In the genomic region with DNA sequence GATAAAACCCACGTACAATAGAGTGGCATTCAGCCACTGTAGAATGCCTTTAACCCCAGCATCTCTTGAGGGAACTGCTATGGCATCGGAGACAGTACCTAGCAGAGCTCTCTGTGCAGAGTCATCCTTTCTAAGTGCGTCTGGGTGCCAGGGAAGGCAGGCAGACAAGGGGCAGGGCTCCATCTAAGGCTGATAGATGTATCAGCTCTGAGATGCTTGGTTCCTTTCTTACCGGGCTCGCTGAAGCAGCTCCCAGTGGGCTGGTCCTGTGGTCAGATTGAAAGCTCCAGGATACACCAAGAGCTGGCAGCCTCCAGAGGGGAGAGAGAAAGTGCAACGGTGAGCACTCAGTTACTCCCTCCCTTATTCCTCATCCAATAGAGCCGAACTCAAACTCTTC, we compare ENCODE assay signal across 18 mouse cellular contexts. TPM values are rescaled to one million over a fixed set of nuclear protein-coding genes. Genes with fewer than 3 reads are reported as not detected.
DNase-seq lines count a peak whose midpoint lies in the region; ATAC-seq and TF ChIP-seq lines count a peak whose summit lies in the region.
"Had no signal": no experiment of that assay in that cellular context is flagged by ENCODE, and none has a peak within 500 bp of the region (broad histone marks: within the 10 kb centered on the region; RNA-seq: fewer than 3 reads in every experiment).

No protein-coding gene starts in this region.

- 39% methylated on average over 7 of the region's 7 CpGs for WGBS in kidney, adult 2 months
- WGBS in lung, adult 2 months, result 43% methylated on average over 7 of the region's 7 CpGs

- peak; percentile 23; the same call in 1 of the 2 replicates for ATAC-seq in frontal cortex, adult (ENCODE audit: low TSS enrichment)
- ATAC-seq in megakaryocyte-erythroid progenitor cell, adult 5-6 weeks (replicated peaks; ENCODE audit: low FRiP score, low TSS enrichment, poor library complexity, severe bottlenecking), result 0 out of 2 replicates have a peak, but pooled peaks have one; percentile 25
- ATAC-seq: CD4-positive, CD25-positive, alpha-beta regulatory T cell, adult 4 months; forebrain, embryonic 13.5 days; forebrain, postnatal 0 days had no signal

- H3K27me3 ChIP-seq in kidney, adult 2 months (replicated peaks; ENCODE audit: control insufficient read depth, insufficient read depth, low read length), result no peaks in the 10 kb centered on the region
- H3K27me3 ChIP-seq: forebrain, embryonic 13.5 days had no signal

- no peak for TF ChIP-seq POLR2A in kidney, adult 2 months (IDR thresholded peaks at IDR 0.05; ENCODE audit: low read depth, low read length)
- TF ChIP-seq POLR2A in lung, adult 2 months (IDR thresholded peaks at IDR 0.05; ENCODE audit: borderline replicate concordance, extremely low read depth, low read depth, low read length), result no peak

- TF ChIP-seq CTCF in kidney, adult 2 months (conservative IDR thresholded peaks at IDR 0.05; ENCODE audit: insufficient read depth, insufficient read length, low read depth, low read length), result no peak
- no peak for TF ChIP-seq CTCF in lung, adult 2 months (IDR thresholded peaks at IDR 0.05; ENCODE audit: insufficient read depth, low read length)

- peaks cover 22% of the 10 kb centered on the region for H3K36me3 ChIP-seq in kidney, adult 2 months (ENCODE audit: control insufficient read depth, insufficient read depth, low read length)

- H3K4me3 ChIP-seq in kidney, adult 2 months (ENCODE audit: insufficient read depth, low read depth, low read length), result no peak overlapping the region
- no peak overlapping the region for H3K4me3 ChIP-seq in lung, adult 2 months (replicated peaks; ENCODE audit: extremely low read depth, low read depth, low read length)
- H3K4me3 ChIP-seq: embryonic facial prominence, embryonic 10.5 days; forebrain, embryonic 13.5 days had no signal

- peak overlapping the region; percentile 43; the same call in 1 of the 2 replicates for H3K27ac ChIP-seq in kidney, adult 2 months (ENCODE audit: insufficient read depth, low read depth, low read length)
- H3K27ac ChIP-seq: embryonic facial prominence, embryonic 10.5 days; forebrain, embryonic 13.5 days had no signal

- no peak for DNase-seq in frontal cortex, postnatal 10 days (ENCODE audit: low spot score in 2 of 2)
- DNase-seq in kidney, adult 2 months, result no peak
- DNase-seq in kidney, adult 18-20 months, result no peak
- peak; percentile 36 for DNase-seq in lung, postnatal 25 days (ENCODE audit: low spot score)
- no peak for DNase-seq in lung, adult 2 months
- DNase-seq: adrenal gland, adult 8-10 months; adrenal gland, postnatal 36 days; B cell, adult 2 months; cerebellum, adult 2 months; cerebellum, postnatal 10 days; forebrain, postnatal 0 days; gastrocnemius, postnatal 36 days; heart, adult 18-20 months had no signal

- H3K4me1 ChIP-seq in kidney, adult 2 months (ENCODE audit: control insufficient read depth, insufficient read depth, low read length), result peaks cover 17% of the 10 kb centered on the region
- peaks cover 6% of the 10 kb centered on the region for H3K4me1 ChIP-seq in lung, adult 2 months (ENCODE audit: control insufficient read depth, insufficient read depth, low read length)
- H3K4me1 ChIP-seq: embryonic facial prominence, embryonic 10.5 days; forebrain, embryonic 13.5 days had no signal

RNA-seq across cellular contexts. Expression of a gene that starts 7.3 kb away (rescaled TPM):
- 75.3 and 83.7 TPM in 2 replicates for polyA plus RNA-seq in kidney, adult 2 months (2012; rRNA removed)
- polyA plus RNA-seq in lung, adult 2 months (2012; rRNA removed), result 7.9 and 13.1 TPM in 2 replicates
- 35.5 and 43.3 TPM in 2 replicates for total RNA-seq in megakaryocyte-erythroid progenitor cell, adult 5-6 weeks (2014; fragmentation: Nextera tagmentation)
- total RNA-seq in megakaryocyte-erythroid progenitor cell, adult 5-6 weeks (2017), result 37.1 and 44.1 TPM in 2 replicates

RNA-seq across cellular contexts. Expression of a gene that starts 38.3 kb away (rescaled TPM):
- polyA plus RNA-seq in kidney, adult 2 months (2012; rRNA removed), result 10.6 and 12.5 TPM in 2 replicates
- 7.6 and 8.3 TPM in 2 replicates for polyA plus RNA-seq in lung, adult 2 months (2012; rRNA removed)
- total RNA-seq in megakaryocyte-erythroid progenitor cell, adult 5-6 weeks (2014; fragmentation: Nextera tagmentation), result 68.5 and 81.7 TPM in 2 replicates
- total RNA-seq in megakaryocyte-erythroid progenitor cell, adult 5-6 weeks (2017), result 75.8 and 84.1 TPM in 2 replicates
